ENCODE assay signal across 31 mouse cellular contexts in genomic region chr19:11984614-11985013, GRCm38 (mm10). TPM values are rescaled to one million over a fixed set of nuclear protein-coding genes. Genes with fewer than 3 reads are reported as not detected.
"Had no signal": no experiment of that assay in that cellular context is flagged by ENCODE, and none has a peak within 500 bp of the region (broad histone marks: within the 10 kb centered on the region; RNA-seq: fewer than 3 reads in every experiment).

No protein-coding gene starts in this region.

RNA-seq across cellular contexts. Expression of gene Olfr1423, which starts 56.5 kb away (rescaled TPM):
- total RNA-seq: left cerebral cortex, adult 8-10 months; left cerebral cortex, postnatal 10 days; left cerebral cortex, postnatal 14 days; left cerebral cortex, postnatal 25 days; left cerebral cortex, postnatal 36 days; left cerebral cortex, postnatal 4 days; liver, adult 2 months; megakaryocyte, adult 5-6 weeks; megakaryocyte-erythroid progenitor cell, adult 5-6 weeks; midbrain, postnatal 0 days; monocyte, adult 5-6 weeks had no signal
- polyA plus RNA-seq: limb, embryonic 11.5 days; limb, embryonic 12.5 days; limb, embryonic 13.5 days; limb, embryonic 14.5 days; liver, adult 2 months; liver, embryonic 12.5 days; liver, embryonic 14.5 days; liver, postnatal 0 days; lung, adult 2 months; lung, embryonic 14.5 days; lung, embryonic 15.5 days; lung, embryonic 16.5 days; lung, postnatal 0 days; macrophage; midbrain, embryonic 13.5 days; midbrain, embryonic 14.5 days; midbrain, embryonic 15.5 days; midbrain, embryonic 16.5 days; midbrain, postnatal 0 days; myocyte; neural tube, embryonic 11.5 days; neural tube, embryonic 12.5 days had no signal
